Mouse (Mus musculus): Measurements from ENCODE around the gene Hs1bp3. TPM values are rescaled to one million over a fixed set of nuclear protein-coding genes. Genes with fewer than 3 reads are reported as not detected.

The Hs1bp3 gene
- total and polyA plus RNA-seq, 2 experiments from 2014 or later: 9.5 to 9.7 TPM

GRCm38 (mm10) chr12:8373741-8374140 is 60.5 kb downstream of the Hs1bp3 start:
- WGBS: 85% methylated on average over 5 of the region's 5 CpGs
- Histone ChIP-seq H3K27ac (ENCODE audit: low read depth) (no peak overlapping the region), H3K9me3 (replicated peaks; ENCODE audit: control insufficient read depth, low read length) (no peaks in the 10 kb centered on the region), H3K36me3 (replicated peaks; ENCODE audit: control insufficient read depth, insufficient read depth, low read length) (no peaks in the 10 kb centered on the region), H3K4me2 (ENCODE audit: low read depth, low read length) (no peak overlapping the region), H3K9ac (replicated peaks; ENCODE audit: low read depth, low read length) (no peak overlapping the region), H3K27me3 (ENCODE audit: control insufficient read depth, insufficient read depth, low read length) (no peaks in the 10 kb centered on the region), H3K4me3 (ENCODE audit: low read depth, low read length) (no peak overlapping the region), H3K4me1 (ENCODE audit: control insufficient read depth, insufficient read depth) (peaks cover 5% of the 10 kb centered on the region)
- ATAC-seq (ENCODE audit: insufficient read depth, low read depth): no peak
- no peak for DNase-seq (ENCODE audit: low spot score)
- TF ChIP-seq CTCF (IDR thresholded peaks at IDR 0.05; ENCODE audit: low read depth) (no peak), EP300 (IDR thresholded peaks at IDR 0.05; ENCODE audit: low read depth) (no peak)

GRCm38 (mm10) chr12:8377169-8377568 is 63.9 kb downstream of the Hs1bp3 start:
- Histone ChIP-seq H3K4me2 (ENCODE audit: low read depth, low read length) (no peak overlapping the region), H3K4me1 (ENCODE audit: control insufficient read depth, insufficient read depth) (peaks cover 25% of the 10 kb centered on the region), H3K27me3 (ENCODE audit: control insufficient read depth, insufficient read depth, low read length) (no peaks in the 10 kb centered on the region), H3K4me3 (ENCODE audit: low read depth, low read length) (no peak overlapping the region), H3K9ac (replicated peaks; ENCODE audit: low read depth, low read length) (no peak overlapping the region), H3K9me3 (replicated peaks; ENCODE audit: control insufficient read depth, low read length) (no peaks in the 10 kb centered on the region), H3K27ac (ENCODE audit: low read depth) (no peak overlapping the region), H3K36me3 (replicated peaks; ENCODE audit: control insufficient read depth, insufficient read depth, low read length) (no peaks in the 10 kb centered on the region)
- 92% methylated on average over 1 of the region's 1 CpGs for WGBS
- TF ChIP-seq CTCF (IDR thresholded peaks at IDR 0.05; ENCODE audit: low read depth) (no peak), EP300 (IDR thresholded peaks at IDR 0.05; ENCODE audit: low read depth) (no peak)
- ATAC-seq (ENCODE audit: insufficient read depth, low read depth) (no peak), DNase-seq (ENCODE audit: low spot score) (no peak)

GRCm38 (mm10) chr12:8377955-8378620 is 64.9 kb downstream of the Hs1bp3 start:
- H3K9me3 ChIP-seq (replicated peaks; ENCODE audit: control insufficient read depth, low read length): no peaks in the 10 kb centered on the region
- no peak for DNase-seq (ENCODE audit: low spot score)
- no peak overlapping the region for H3K4me2 ChIP-seq (ENCODE audit: low read depth, low read length)
- no peaks in the 10 kb centered on the region for H3K36me3 ChIP-seq (replicated peaks; ENCODE audit: control insufficient read depth, insufficient read depth, low read length)
- no peak overlapping the region for H3K9ac ChIP-seq (replicated peaks; ENCODE audit: low read depth, low read length)
- ATAC-seq (ENCODE audit: insufficient read depth, low read depth): no peak
- no peak overlapping the region for H3K4me3 ChIP-seq (ENCODE audit: low read depth, low read length)
- TF ChIP-seq EP300 (IDR thresholded peaks at IDR 0.05; ENCODE audit: low read depth) (no peak), CTCF (IDR thresholded peaks at IDR 0.05; ENCODE audit: low read depth) (no peak)
- 74% methylated on average over 9 of the region's 9 CpGs for WGBS
- no peaks in the 10 kb centered on the region for H3K27me3 ChIP-seq (ENCODE audit: control insufficient read depth, insufficient read depth, low read length)
- H3K27ac ChIP-seq (ENCODE audit: low read depth): 0 out of 2 replicates have a peak overlapping the region, but pooled peaks have one; percentile 16
- peaks cover 25% of the 10 kb centered on the region for H3K4me1 ChIP-seq (ENCODE audit: control insufficient read depth, insufficient read depth)

- Histone ChIP-seq H3K27ac (ENCODE audit: low read depth) (peak overlapping the region; percentile 66), H3K36me3 (replicated peaks; ENCODE audit: control insufficient read depth, insufficient read depth, low read length) (no peaks in the 10 kb centered on the region), H3K27me3 (ENCODE audit: control insufficient read depth, insufficient read depth, low read length) (no peaks in the 10 kb centered on the region), H3K9me3 (replicated peaks; ENCODE audit: control insufficient read depth, low read length) (no peaks in the 10 kb centered on the region), H3K4me3 (ENCODE audit: low read depth, low read length) (no peak overlapping the region), H3K4me2 (ENCODE audit: low read depth, low read length) (no peak overlapping the region), H3K4me1 (ENCODE audit: control insufficient read depth, insufficient read depth) (peaks cover 25% of the 10 kb centered on the region), H3K9ac (replicated peaks; ENCODE audit: low read depth, low read length) (no peak overlapping the region)
- DNase-seq (ENCODE audit: low spot score): peak; percentile 89
- no peak for TF ChIP-seq CTCF (IDR thresholded peaks at IDR 0.05; ENCODE audit: low read depth)
- peak; percentile 64; the same call in 1 of the 2 replicates for TF ChIP-seq EP300 (IDR thresholded peaks at IDR 0.05; ENCODE audit: low read depth)
- ATAC-seq (ENCODE audit: insufficient read depth, low read depth): peak; percentile 82
- 26% methylated on average over 8 of the region's 8 CpGs for WGBS
These were observed 66.7 kb downstream of the Hs1bp3 start for GRCm38 (mm10) chr12:8379795-8380521.

GRCm38 (mm10) chr12:8380944-8381343 is 67.7 kb downstream of the Hs1bp3 start:
- DNase-seq (ENCODE audit: low spot score) (no peak), ATAC-seq (ENCODE audit: insufficient read depth, low read depth) (no peak)
- Histone ChIP-seq H3K36me3 (replicated peaks; ENCODE audit: control insufficient read depth, insufficient read depth, low read length) (no peaks in the 10 kb centered on the region), H3K4me1 (ENCODE audit: control insufficient read depth, insufficient read depth) (peaks cover 23% of the 10 kb centered on the region), H3K9ac (replicated peaks; ENCODE audit: low read depth, low read length) (no peak overlapping the region), H3K4me3 (ENCODE audit: low read depth, low read length) (no peak overlapping the region), H3K27me3 (ENCODE audit: control insufficient read depth, insufficient read depth, low read length) (no peaks in the 10 kb centered on the region), H3K27ac (ENCODE audit: low read depth) (no peak overlapping the region), H3K9me3 (replicated peaks; ENCODE audit: control insufficient read depth, low read length) (no peaks in the 10 kb centered on the region), H3K4me2 (ENCODE audit: low read depth, low read length) (no peak overlapping the region)
- 51% methylated on average over 9 of the region's 9 CpGs for WGBS
- no peak for TF ChIP-seq CTCF (IDR thresholded peaks at IDR 0.05; ENCODE audit: low read depth)
- TF ChIP-seq EP300 (IDR thresholded peaks at IDR 0.05; ENCODE audit: low read depth): no peak
